Mouse (Mus musculus) Muller cell, postnatal 12 days (primary cell): ENCODE data around the gene Sval1.

Source experiments
- DNase-seq: peaks from one replicate; pipeline ENCODE4 v3.0.0-alpha.2; 2015; ENCODE audit errors: inconsistent ontology term

The Sval1 gene

DNA sequence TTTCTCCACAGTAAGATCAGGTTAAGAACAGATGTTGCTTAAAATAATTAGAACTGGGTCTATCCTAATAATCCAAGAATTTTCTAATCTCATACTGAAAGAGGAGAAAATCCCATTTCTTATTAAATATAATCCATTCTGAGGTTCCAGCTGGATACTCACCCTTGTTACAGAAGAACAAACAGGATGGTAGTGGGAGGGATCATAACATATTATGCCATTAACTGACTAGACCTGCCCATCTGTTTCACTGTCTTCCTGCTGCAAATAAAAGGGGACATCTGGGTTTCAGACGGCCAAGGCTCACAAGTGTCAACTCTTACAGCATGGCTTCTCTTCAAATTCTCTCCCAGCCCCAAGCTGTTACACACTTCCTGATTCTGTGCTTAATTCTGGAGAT is at the start of gene Sval1:
Gene Sval1 (plus strand): TSS at position 301 of the 400 bp plus-strand sequence.
- DNase-seq = no peak

DNA sequence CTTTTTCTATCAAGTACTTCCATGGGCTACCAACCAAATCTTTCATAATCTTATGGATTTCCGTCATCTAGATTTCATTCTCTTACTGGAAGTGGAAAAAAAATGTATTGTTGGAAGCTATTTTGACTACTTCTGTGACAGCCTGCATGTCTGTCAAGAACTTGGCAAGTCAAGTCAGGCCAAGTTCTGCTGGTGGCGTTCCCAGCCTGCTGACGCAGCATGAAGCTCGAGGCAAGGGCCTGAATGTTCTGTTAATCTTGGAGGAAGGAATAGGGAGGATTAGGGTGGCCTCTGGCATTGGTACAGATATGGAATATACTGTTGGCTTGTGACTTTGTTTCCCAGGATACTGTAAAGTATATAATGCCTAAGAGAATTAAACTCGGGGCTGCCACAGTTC is 39.8 kb upstream of the Sval1 start:
- DNase-seq = no peak

DNA sequence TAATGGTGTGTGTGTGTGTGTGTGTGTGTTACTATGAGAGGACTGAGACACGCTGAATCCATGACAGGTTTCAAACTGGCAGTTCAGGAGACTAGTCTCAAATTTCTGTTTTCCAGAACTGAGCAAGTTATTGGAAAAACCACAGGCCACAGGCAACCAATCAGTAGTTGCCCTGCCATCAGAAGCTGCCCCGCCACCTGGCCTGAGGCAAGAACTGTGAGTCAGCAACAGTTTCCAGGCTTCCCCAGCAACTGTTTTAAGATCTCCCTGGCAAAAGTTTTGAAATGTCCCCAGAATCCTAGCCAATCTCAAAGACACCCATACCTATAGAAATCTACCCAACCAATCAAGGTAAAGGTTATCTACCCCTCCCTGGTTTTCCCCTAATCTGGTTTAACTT is 36.5 kb upstream of the Sval1 start:
- DNase-seq = no peak

- DNase-seq = no peak
These were observed 16.4 kb downstream of the Sval1 start, which contains the start of gene Sval3 for GRCm38 (mm10) chr6:41967840-41968239. Sval3 (plus strand) TSS chr6:41968140.
